Mouse (Mus musculus): ENCODE measurements at regions not wholly inside any gene's neighbourhood (a gene's known extent, or its start where the extent isn't known, plus 50 kb on each side); places are given as distances from the start of the nearest gene placed in this dataset.

GRCm38 (mm10) chr3:48579229-48579628 lies 1177.9 kb downstream of the Pcdh18 start:
- TF ChIP-seq CTCF (IDR thresholded peaks at IDR 0.05; ENCODE audit: control insufficient read depth, insufficient read depth, insufficient replicate concordance, low read depth, low read length), result no peak
- TF ChIP-seq POLR2A (IDR thresholded peaks at IDR 0.05; ENCODE audit: control insufficient read depth, low read depth, low read length), result no peak

All from testis, adult 2 months (tissue).